In genomic region chr7:91544600-91544999, GRCm38 (mm10) we compare ENCODE assay signal across 13 mouse cellular contexts.
DNase-seq lines count a peak whose midpoint lies in the region; ATAC-seq lines count a peak whose summit lies in the region.
"Had no signal": no experiment of that assay in that cellular context is flagged by ENCODE, and none has a peak within 500 bp of the region (broad histone marks: within the 10 kb centered on the region; RNA-seq: fewer than 3 reads in every experiment).

No protein-coding gene starts in this region.

- no peaks in the 10 kb centered on the region; the same call in 1 of the 2 replicates for H3K4me1 ChIP-seq in kidney, embryonic 16.5 days (ENCODE audit: insufficient read depth, low read length)
- H3K4me1 ChIP-seq in midbrain, embryonic 14.5 days (ENCODE audit: control insufficient read depth, insufficient read depth, low read length), result no peaks in the 10 kb centered on the region
- H3K4me1 ChIP-seq in midbrain, embryonic 13.5 days (replicated peaks), result peaks cover 14% of the 10 kb centered on the region
- 0 out of 2 replicates have a peak, but pooled peaks cover 2% of the 10 kb centered on the region for H3K4me1 ChIP-seq in hindbrain, embryonic 16.5 days (ENCODE audit: control insufficient read depth, insufficient read depth, low read depth, low read length)
- 0 out of 2 replicates have a peak, but pooled peaks cover 3% of the 10 kb centered on the region for H3K4me1 ChIP-seq in neural tube, embryonic 14.5 days (ENCODE audit: control insufficient read depth, insufficient read depth, low read length)

- H3K27me3 ChIP-seq in kidney, embryonic 16.5 days (ENCODE audit: insufficient read depth, low read length), result peaks cover 7% of the 10 kb centered on the region; the same call in 1 of the 2 replicates
- H3K27me3 ChIP-seq in midbrain, embryonic 14.5 days (ENCODE audit: control insufficient read depth, insufficient read depth, low read length), result no peaks in the 10 kb centered on the region
- no peaks in the 10 kb centered on the region for H3K27me3 ChIP-seq in midbrain, embryonic 13.5 days
- no peaks in the 10 kb centered on the region for H3K27me3 ChIP-seq in hindbrain, embryonic 16.5 days (replicated peaks; ENCODE audit: control insufficient read depth, insufficient read depth, low read length)
- no peaks in the 10 kb centered on the region; the same call in 1 of the 2 replicates for H3K27me3 ChIP-seq in neural tube, embryonic 14.5 days (ENCODE audit: control insufficient read depth, insufficient read depth, low read length)

- no peaks in the 10 kb centered on the region for H3K36me3 ChIP-seq in kidney, embryonic 16.5 days (ENCODE audit: insufficient read depth, low read length)
- no peaks in the 10 kb centered on the region for H3K36me3 ChIP-seq in midbrain, embryonic 14.5 days (ENCODE audit: control insufficient read depth, insufficient read depth, low read length)
- no peaks in the 10 kb centered on the region for H3K36me3 ChIP-seq in midbrain, embryonic 13.5 days
- no peaks in the 10 kb centered on the region for H3K36me3 ChIP-seq in hindbrain, embryonic 16.5 days (ENCODE audit: control insufficient read depth, insufficient read depth, low read length)
- no peaks in the 10 kb centered on the region for H3K36me3 ChIP-seq in neural tube, embryonic 14.5 days (ENCODE audit: control insufficient read depth, insufficient read depth, low read length)
- H3K36me3 ChIP-seq: embryonic facial prominence, embryonic 13.5 days; G1E had no signal

- no peaks in the 10 kb centered on the region for H3K9me3 ChIP-seq in kidney, embryonic 16.5 days (ENCODE audit: low read length)
- H3K9me3 ChIP-seq in midbrain, embryonic 14.5 days (ENCODE audit: control insufficient read depth, low read length), result no peaks in the 10 kb centered on the region
- H3K9me3 ChIP-seq in midbrain, embryonic 13.5 days, result no peaks in the 10 kb centered on the region
- H3K9me3 ChIP-seq in hindbrain, embryonic 16.5 days (ENCODE audit: control insufficient read depth, low read length), result no peaks in the 10 kb centered on the region
- H3K9me3 ChIP-seq in neural tube, embryonic 14.5 days (ENCODE audit: control insufficient read depth, low read length), result no peaks in the 10 kb centered on the region
- H3K9me3 ChIP-seq: embryonic facial prominence, embryonic 13.5 days; G1E had no signal

- no peak for ATAC-seq in kidney, embryonic 16.5 days (ENCODE audit: low FRiP score, low TSS enrichment)
- ATAC-seq in midbrain, embryonic 14.5 days (ENCODE audit: low FRiP score, low TSS enrichment), result no peak
- no peak for ATAC-seq in midbrain, embryonic 13.5 days
- no peak for ATAC-seq in hindbrain, embryonic 16.5 days
- no peak for ATAC-seq in neural tube, embryonic 14.5 days (ENCODE audit: low read depth)
- ATAC-seq: CD4-positive, CD25-positive, alpha-beta regulatory T cell, adult 4 months had no signal

- DNase-seq in kidney, postnatal 10 days, result peak; percentile 14
- no peak for DNase-seq in midbrain, embryonic 14.5 days
- DNase-seq in adrenal gland, adult (ENCODE audit: inconsistent age in 2 of 2, low spot score in 1 of 2), result no peak
- DNase-seq: cerebellum, adult 9-10 months; heart, adult 11 months; right cerebral cortex, postnatal 14 days had no signal

- H3K27ac ChIP-seq in kidney, embryonic 16.5 days (ENCODE audit: low read length), result no peak overlapping the region
- H3K27ac ChIP-seq in midbrain, embryonic 14.5 days (replicated peaks; ENCODE audit: low read depth, low read length), result no peak overlapping the region
- H3K27ac ChIP-seq in midbrain, embryonic 13.5 days, result no peak overlapping the region
- H3K27ac ChIP-seq in hindbrain, embryonic 16.5 days (ENCODE audit: low read depth, low read length), result no peak overlapping the region
- H3K27ac ChIP-seq in neural tube, embryonic 14.5 days (ENCODE audit: low read depth, low read length), result no peak overlapping the region
- H3K27ac ChIP-seq: embryonic facial prominence, embryonic 13.5 days had no signal

- no peak overlapping the region for H3K4me3 ChIP-seq in kidney, embryonic 16.5 days (ENCODE audit: low read length)
- no peak overlapping the region for H3K4me3 ChIP-seq in midbrain, embryonic 14.5 days (replicated peaks; ENCODE audit: low read depth, low read length)
- no peak overlapping the region for H3K4me3 ChIP-seq in midbrain, embryonic 13.5 days (replicated peaks)
- 0 out of 2 replicates have a peak overlapping the region, but pooled peaks have one; percentile 11 for H3K4me3 ChIP-seq in hindbrain, embryonic 16.5 days (ENCODE audit: low read length)
- H3K4me3 ChIP-seq in neural tube, embryonic 14.5 days (ENCODE audit: low read depth, low read length), result peak overlapping the region; percentile 34; the same call in 1 of the 2 replicates
- H3K4me3 ChIP-seq: embryonic facial prominence, embryonic 13.5 days had no signal

- no peak overlapping the region for H3K9ac ChIP-seq in kidney, embryonic 16.5 days (replicated peaks; ENCODE audit: low read length)
- no peak overlapping the region for H3K9ac ChIP-seq in midbrain, embryonic 14.5 days (replicated peaks; ENCODE audit: low read length)
- no peak overlapping the region for H3K9ac ChIP-seq in midbrain, embryonic 13.5 days (replicated peaks)
- no peak overlapping the region for H3K9ac ChIP-seq in hindbrain, embryonic 16.5 days (ENCODE audit: low read depth, low read length)
- H3K9ac ChIP-seq in neural tube, embryonic 14.5 days (replicated peaks; ENCODE audit: low read depth, low read length), result no peak overlapping the region
- H3K9ac ChIP-seq: embryonic facial prominence, embryonic 13.5 days had no signal

- 53% methylated on average over 3 of the region's 3 CpGs for WGBS in kidney, embryonic 16.5 days
- WGBS in midbrain, embryonic 14.5 days, result 87% methylated on average over 3 of the region's 3 CpGs
- WGBS in midbrain, embryonic 13.5 days, result 84% methylated on average over 3 of the region's 3 CpGs
- WGBS in hindbrain, embryonic 16.5 days, result 75% methylated on average over 3 of the region's 3 CpGs
- WGBS in neural tube, embryonic 14.5 days, result 81% methylated on average over 3 of the region's 3 CpGs

- no peak overlapping the region for H3K4me2 ChIP-seq in kidney, embryonic 16.5 days (replicated peaks; ENCODE audit: low read depth, low read length)
- H3K4me2 ChIP-seq in midbrain, embryonic 14.5 days (ENCODE audit: low read length), result 0 out of 2 replicates have a peak overlapping the region, but pooled peaks have one; percentile 25
- H3K4me2 ChIP-seq in midbrain, embryonic 13.5 days (replicated peaks), result no peak overlapping the region
- H3K4me2 ChIP-seq in hindbrain, embryonic 16.5 days (ENCODE audit: low read length), result peak overlapping the region; percentile 73
- H3K4me2 ChIP-seq in neural tube, embryonic 14.5 days (ENCODE audit: low read depth, low read length), result peak overlapping the region; percentile 44
- H3K4me2 ChIP-seq: embryonic facial prominence, embryonic 13.5 days had no signal

Comparison
In these comparisons a context has a peak if more than half of its experiments do, and no peak if none do; other contexts are left out.
1. H3K4me2 ChIP-seq: peak in midbrain, embryonic 14.5 days (single experiment), hindbrain, embryonic 16.5 days (single experiment) and neural tube, embryonic 14.5 days (single experiment); none in kidney, embryonic 16.5 days (single experiment) and midbrain, embryonic 13.5 days (single experiment).
2. H3K4me3 ChIP-seq: peak in hindbrain, embryonic 16.5 days (single experiment) and neural tube, embryonic 14.5 days (single experiment); none in kidney, embryonic 16.5 days (single experiment), midbrain, embryonic 14.5 days (single experiment) and midbrain, embryonic 13.5 days (single experiment).